Mouse (Mus musculus) left cerebral cortex, postnatal 36 days (tissue): Measurements from ENCODE around the gene Mal. TPM values are rescaled to one million over a fixed set of nuclear protein-coding genes. Genes with fewer than 3 reads are reported as not detected.

Source experiments
- DNase-seq, 2 experiments: peaks; one replicate each; pipeline ENCODE4 v3.0.0; 2021 to 2022; ENCODE audit warnings: low spot score in 2 of 2, mixed read lengths in 1 of 2
- intact Hi-C: fragments of 180-260 bp; cut with DNase I; formaldehyde crosslinking; loops from one replicate; pipeline ENCODE4 v1.15.1; 2025
- total RNA-seq, 2 experiments: library from RNA; stranded (reverse); gene quantifications; 2 replicates each; pipeline ENCODE4 v1.2.3; 2021

Mal gene
- total RNA-seq = 100 to 1,000 TPM; 106 to 160 TPM

- DNase-seq = peak; percentile 11 to 14
- intact Hi-C loops = no loop called here
Observed at GRCm38 (mm10) chr2:127656086-127656720, at the start of gene Mal. Mal (minus strand) TSS chr2:127656695.

GRCm38 (mm10) chr2:127705267-127705666 is 48.8 kb upstream of the Mal start:
- intact Hi-C loops = no loop called here
- DNase-seq = no peak

GRCm38 (mm10) chr2:127689239-127689638 is 32.7 kb upstream of the Mal start:
- DNase-seq = no peak
- intact Hi-C loops = no loop called here

GRCm38 (mm10) chr2:127683687-127684331 is 27.3 kb upstream of the Mal start:
- intact Hi-C loops = loop anchor here (5.0 kb wide), 1 partner anchor 72 kb away; no protein-coding TSS in a partner anchor
- peak; percentile 27 to 47 for DNase-seq

GRCm38 (mm10) chr2:127667843-127668506 is 11.5 kb upstream of the Mal start:
- intact Hi-C loops = no loop called here

GRCm38 (mm10) chr2:127667015-127667414 is 10.5 kb upstream of the Mal start:
- intact Hi-C loops = no loop called here
- no peak for DNase-seq

More at GRCm38 (mm10) chr2:127667843-127668506, 11.5 kb upstream of the Mal start:
- DNase-seq = no peak

- DNase-seq = no peak
- intact Hi-C loops = no loop called here
Observed at GRCm38 (mm10) chr2:127662708-127663107, 6.2 kb upstream of the Mal start.

GRCm38 (mm10) chr2:127655419-127655818 is 1.1 kb downstream of the Mal start:
- intact Hi-C loops = no loop called here
- no peak for DNase-seq

GRCm38 (mm10) chr2:127654786-127655185 is 1.7 kb downstream of the Mal start:
- intact Hi-C loops = no loop called here
- no peak for DNase-seq

GRCm38 (mm10) chr2:127652805-127653204 is 3.7 kb downstream of the Mal start:
- intact Hi-C loops = no loop called here
- DNase-seq = no peak

GRCm38 (mm10) chr2:127652335-127652734 is 4.2 kb downstream of the Mal start:
- intact Hi-C loops = no loop called here
- no peak for DNase-seq

GRCm38 (mm10) chr2:127651601-127652000 is 4.9 kb downstream of the Mal start:
- intact Hi-C loops = no loop called here
- no peak for DNase-seq

- DNase-seq = no peak
- intact Hi-C loops = no loop called here
Observed at GRCm38 (mm10) chr2:127649921-127650320, 6.6 kb downstream of the Mal start.

- DNase-seq = no peak
- intact Hi-C loops = no loop called here
Observed at GRCm38 (mm10) chr2:127648145-127648544, 8.3 kb downstream of the Mal start.

- intact Hi-C loops = no loop called here
- DNase-seq = no peak
Observed at GRCm38 (mm10) chr2:127646875-127647274, 9.6 kb downstream of the Mal start.

GRCm38 (mm10) chr2:127643728-127644704 is 12.5 kb downstream of the Mal start:
- no peak for DNase-seq
- intact Hi-C loops = no loop called here

- no peak for DNase-seq
- intact Hi-C loops = no loop called here
Observed at GRCm38 (mm10) chr2:127638973-127639372, 17.5 kb downstream of the Mal start.

- no peak for DNase-seq
- intact Hi-C loops = no loop called here
Observed at GRCm38 (mm10) chr2:127635581-127635980, 20.9 kb downstream of the Mal start.

GRCm38 (mm10) chr2:127632601-127633000 is 23.9 kb downstream of the Mal start:
- intact Hi-C loops = no loop called here
- no peak for DNase-seq
